Mouse (Mus musculus): ENCODE measurements at regions not wholly inside any gene's neighbourhood (a gene's known extent, or its start where the extent isn't known, plus 50 kb on each side); places are given as distances from the start of the nearest gene placed in this dataset.

DNA sequence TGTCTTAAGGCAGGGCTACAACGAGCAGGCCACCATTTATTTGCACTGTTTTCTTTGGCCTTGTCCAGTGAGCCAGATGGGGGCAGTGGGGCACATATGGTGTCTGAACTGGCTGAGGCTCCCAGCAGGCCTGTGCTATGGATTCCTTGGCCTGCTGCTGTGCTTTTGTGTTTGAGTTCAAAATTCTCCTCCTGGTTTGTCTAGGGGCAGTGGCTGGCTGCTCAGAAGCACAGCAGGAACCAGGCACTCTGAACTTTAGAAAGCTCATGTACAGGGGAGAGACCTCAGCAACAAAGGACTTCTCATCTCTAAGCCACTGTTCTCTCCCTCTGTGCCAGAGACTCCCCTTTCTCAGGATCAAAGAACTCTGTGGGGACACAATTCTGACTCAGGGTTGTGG, 370.9 kb downstream of the Bckdhb start:
- no peaks in the 10 kb centered on the region for H3K36me3 ChIP-seq
- ATAC-seq (ENCODE audit: insufficient number of reproducible peaks, low FRiP score, low TSS enrichment, low read depth): no peak
- H3K9ac ChIP-seq: no peak overlapping the region
- H3K4me2 ChIP-seq (replicated peaks): no peak overlapping the region
- H3K27me3 ChIP-seq: no peaks in the 10 kb centered on the region
- no peaks in the 10 kb centered on the region for H3K4me1 ChIP-seq
- H3K9me3 ChIP-seq (replicated peaks): no peaks in the 10 kb centered on the region
- no peak overlapping the region for H3K27ac ChIP-seq (replicated peaks)
- H3K4me3 ChIP-seq (replicated peaks): no peak overlapping the region
- 38% methylated on average over 1 of the region's 1 CpGs for WGBS

GRCm38 (mm10) chr9:84296456-84296855, 371.5 kb downstream of the Bckdhb start:
- Histone ChIP-seq H3K4me2 (replicated peaks) (no peak overlapping the region), H3K4me3 (replicated peaks) (no peak overlapping the region), H3K27ac (replicated peaks) (no peak overlapping the region), H3K4me1 (no peaks in the 10 kb centered on the region), H3K27me3 (no peaks in the 10 kb centered on the region), H3K36me3 (no peaks in the 10 kb centered on the region), H3K9me3 (replicated peaks) (no peaks in the 10 kb centered on the region), H3K9ac (no peak overlapping the region)
- WGBS: 81% methylated on average over 3 of the region's 3 CpGs
- ATAC-seq (ENCODE audit: insufficient number of reproducible peaks, low FRiP score, low TSS enrichment, low read depth): no peak

DNA sequence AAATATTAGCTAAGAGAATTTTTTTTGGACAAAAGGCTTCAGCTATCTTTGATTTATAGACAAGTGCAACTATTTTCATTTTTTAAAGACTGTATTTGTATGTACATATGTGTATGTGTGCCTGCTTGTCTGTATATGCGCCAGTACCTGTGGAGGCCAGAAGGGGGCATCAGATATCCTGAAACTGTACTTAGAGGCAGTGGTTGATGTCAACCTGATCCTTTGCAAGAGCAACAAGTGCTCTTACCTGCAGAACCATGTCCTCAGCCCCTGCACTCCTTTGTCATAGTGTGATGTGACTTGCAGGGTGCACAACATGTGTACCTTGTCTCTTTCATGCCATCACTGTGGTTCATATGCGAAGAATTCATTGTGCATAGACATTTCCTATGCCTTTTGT, 379.5 kb downstream of the Bckdhb start:
- Histone ChIP-seq H3K4me1 (no peaks in the 10 kb centered on the region), H3K4me3 (replicated peaks) (no peak overlapping the region), H3K27me3 (no peaks in the 10 kb centered on the region), H3K9me3 (replicated peaks) (no peaks in the 10 kb centered on the region), H3K36me3 (no peaks in the 10 kb centered on the region), H3K9ac (no peak overlapping the region), H3K4me2 (replicated peaks) (no peak overlapping the region), H3K27ac (replicated peaks) (no peak overlapping the region)
- no peak for ATAC-seq (ENCODE audit: insufficient number of reproducible peaks, low FRiP score, low TSS enrichment, low read depth)
- WGBS: 91% methylated on average over 2 of the region's 2 CpGs

DNA sequence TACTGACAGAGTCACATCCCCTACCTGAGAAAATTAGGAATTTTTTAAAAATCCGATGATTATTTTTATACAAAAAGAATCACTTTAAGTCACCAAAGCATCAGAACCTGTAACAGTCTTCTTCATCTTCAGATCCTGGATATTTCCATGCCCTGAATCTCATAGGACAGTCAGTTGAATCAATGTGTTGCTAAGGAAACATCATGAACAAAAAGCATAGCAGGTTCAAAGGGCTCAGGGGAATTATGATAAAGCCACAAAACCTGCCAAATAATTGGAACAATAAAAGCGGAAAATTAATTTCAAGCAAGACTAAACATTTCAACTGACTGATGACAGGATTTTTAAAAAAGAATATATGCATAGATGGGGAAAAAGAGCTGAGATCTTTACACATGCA, 393.9 kb downstream of the Bckdhb start:
- no peak overlapping the region for H3K4me3 ChIP-seq (replicated peaks)
- H3K9me3 ChIP-seq (replicated peaks): no peaks in the 10 kb centered on the region
- no peak for ATAC-seq (ENCODE audit: insufficient number of reproducible peaks, low FRiP score, low TSS enrichment, low read depth)
- WGBS: 76% methylated on average over 2 of the region's 2 CpGs
- H3K36me3 ChIP-seq: no peaks in the 10 kb centered on the region
- no peak overlapping the region for H3K9ac ChIP-seq
- no peak overlapping the region for H3K4me2 ChIP-seq (replicated peaks)
- no peaks in the 10 kb centered on the region for H3K4me1 ChIP-seq
- no peaks in the 10 kb centered on the region for H3K27me3 ChIP-seq
- H3K27ac ChIP-seq (replicated peaks): no peak overlapping the region

DNA sequence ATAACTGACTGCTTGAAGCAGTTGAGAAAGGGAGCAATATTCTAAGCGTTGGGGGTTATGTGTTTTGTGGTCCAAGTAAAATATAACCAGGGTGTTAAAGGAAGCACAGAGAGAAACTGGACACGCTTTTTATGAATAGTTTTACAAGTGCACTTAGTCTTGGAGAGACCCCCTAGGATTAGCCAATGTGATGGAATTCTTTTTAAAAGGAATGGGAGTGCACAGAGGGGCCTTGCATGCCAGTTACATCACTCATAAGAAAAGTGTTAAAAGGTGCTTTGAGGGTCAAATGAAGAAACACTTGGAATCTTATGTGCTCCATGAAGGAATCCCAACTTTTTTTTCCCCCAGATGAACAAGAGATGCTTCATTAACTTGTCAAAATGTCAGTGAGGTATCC, 394.4 kb downstream of the Bckdhb start:
- 73% methylated on average over 2 of the region's 2 CpGs for WGBS
- Histone ChIP-seq H3K36me3 (no peaks in the 10 kb centered on the region), H3K4me3 (replicated peaks) (no peak overlapping the region), H3K9me3 (replicated peaks) (no peaks in the 10 kb centered on the region), H3K9ac (no peak overlapping the region), H3K27me3 (no peaks in the 10 kb centered on the region), H3K27ac (replicated peaks) (no peak overlapping the region), H3K4me2 (replicated peaks) (no peak overlapping the region), H3K4me1 (no peaks in the 10 kb centered on the region)
- ATAC-seq (ENCODE audit: insufficient number of reproducible peaks, low FRiP score, low TSS enrichment, low read depth): no peak

DNA sequence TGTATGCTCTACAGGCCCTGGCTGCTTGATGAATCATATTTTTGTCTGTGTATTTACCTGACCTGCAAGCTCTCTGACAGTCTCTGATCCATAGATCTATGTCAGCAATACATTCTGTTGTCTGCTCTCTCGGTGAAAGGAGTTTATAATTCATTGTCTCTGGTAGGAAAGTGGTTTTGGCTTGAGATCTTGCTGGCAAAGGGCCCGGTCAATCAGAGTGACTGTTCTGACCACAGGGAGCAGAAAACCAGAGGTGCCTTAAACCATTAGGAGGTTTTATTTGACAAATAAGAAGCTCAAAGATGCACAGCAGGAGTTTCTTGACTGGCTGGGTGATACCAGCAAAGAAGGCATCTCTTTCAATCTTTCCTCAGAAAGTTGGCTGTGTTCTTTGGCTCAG, 398.2 kb downstream of the Bckdhb start:
- H3K4me1 ChIP-seq: no peaks in the 10 kb centered on the region
- no peaks in the 10 kb centered on the region for H3K36me3 ChIP-seq
- no peak overlapping the region for H3K9ac ChIP-seq
- H3K27ac ChIP-seq (replicated peaks): no peak overlapping the region
- H3K27me3 ChIP-seq: no peaks in the 10 kb centered on the region
- no peaks in the 10 kb centered on the region for H3K9me3 ChIP-seq (replicated peaks)
- ATAC-seq (ENCODE audit: insufficient number of reproducible peaks, low FRiP score, low TSS enrichment, low read depth): no peak
- no peak overlapping the region for H3K4me2 ChIP-seq (replicated peaks)
- H3K4me3 ChIP-seq (replicated peaks): no peak overlapping the region
- 64% methylated on average over 2 of the region's 2 CpGs for WGBS

DNA sequence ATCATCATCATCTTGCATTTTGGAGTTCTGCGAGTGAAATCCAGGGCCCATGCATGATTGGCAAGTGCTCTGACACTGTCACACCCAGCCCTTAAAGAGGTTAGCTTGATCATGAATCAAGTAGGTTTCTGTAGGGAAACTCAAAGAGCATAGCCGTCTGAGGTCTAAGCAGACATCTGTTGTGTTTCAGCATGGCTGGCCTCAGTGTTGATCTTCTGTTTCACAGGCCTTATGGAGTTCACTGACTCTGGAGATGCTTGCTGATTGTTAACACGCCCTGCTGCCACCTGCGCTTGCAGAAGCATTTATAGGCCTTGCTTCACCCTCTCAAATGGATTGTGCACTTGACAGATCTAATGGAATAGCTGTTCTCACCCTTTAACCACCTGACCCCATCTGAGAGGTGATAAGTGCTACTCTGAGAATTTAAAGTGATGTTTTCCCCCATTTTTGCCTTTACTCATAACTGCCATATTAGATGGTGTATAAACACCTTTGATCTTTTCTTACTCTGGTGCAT, 406.2 kb downstream of the Bckdhb start:
- ATAC-seq (ENCODE audit: insufficient number of reproducible peaks, low FRiP score, low TSS enrichment, low read depth): no peak
- no peak overlapping the region for H3K27ac ChIP-seq (replicated peaks)
- no peak overlapping the region for H3K9ac ChIP-seq
- no peaks in the 10 kb centered on the region for H3K27me3 ChIP-seq
- H3K4me1 ChIP-seq: no peaks in the 10 kb centered on the region
- no peaks in the 10 kb centered on the region for H3K9me3 ChIP-seq (replicated peaks)
- no peaks in the 10 kb centered on the region for H3K36me3 ChIP-seq
- WGBS: 68% methylated on average over 4 of the region's 4 CpGs
- H3K4me2 ChIP-seq (replicated peaks): no peak overlapping the region
- no peak overlapping the region for H3K4me3 ChIP-seq (replicated peaks)

GRCm38 (mm10) chr9:84343435-84344095, 418.6 kb downstream of the Bckdhb start:
- Histone ChIP-seq H3K4me3 (replicated peaks) (no peak overlapping the region), H3K4me2 (replicated peaks) (no peak overlapping the region), H3K27me3 (no peaks in the 10 kb centered on the region), H3K9me3 (replicated peaks) (no peaks in the 10 kb centered on the region), H3K4me1 (no peaks in the 10 kb centered on the region), H3K36me3 (no peaks in the 10 kb centered on the region), H3K27ac (replicated peaks) (no peak overlapping the region), H3K9ac (no peak overlapping the region)
- no peak for ATAC-seq (ENCODE audit: insufficient number of reproducible peaks, low FRiP score, low TSS enrichment, low read depth)
- 17% methylated on average over 7 of the region's 7 CpGs for WGBS

- Histone ChIP-seq H3K9ac (no peak overlapping the region), H3K4me2 (replicated peaks) (no peak overlapping the region), H3K9me3 (replicated peaks) (no peaks in the 10 kb centered on the region), H3K36me3 (no peaks in the 10 kb centered on the region), H3K4me3 (replicated peaks) (no peak overlapping the region), H3K4me1 (no peaks in the 10 kb centered on the region), H3K27ac (replicated peaks) (no peak overlapping the region), H3K27me3 (no peaks in the 10 kb centered on the region)
- ATAC-seq (ENCODE audit: insufficient number of reproducible peaks, low FRiP score, low TSS enrichment, low read depth): no peak
- 41% methylated on average over 2 of the region's 2 CpGs for WGBS
Measured at GRCm38 (mm10) chr9:84350223-84350622, 425.3 kb downstream of the Bckdhb start.

DNA sequence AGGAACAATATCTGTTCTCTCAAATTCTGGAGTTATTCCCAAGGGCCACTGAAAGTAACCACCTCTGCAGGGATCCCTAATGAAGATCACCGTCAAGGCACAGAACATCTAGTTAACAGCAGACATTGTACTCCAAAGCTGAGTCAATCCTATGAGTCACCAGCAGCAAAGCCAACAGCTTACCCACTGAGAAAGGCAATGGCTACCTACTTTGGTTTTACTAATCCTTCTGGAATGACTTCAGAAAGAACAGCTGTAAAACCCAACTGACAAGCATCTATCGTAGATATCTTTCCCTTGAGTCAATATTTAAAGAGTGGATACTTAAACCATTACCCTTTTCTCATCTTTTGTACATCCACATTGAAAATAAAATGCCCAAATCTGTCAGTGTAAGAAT, 429.5 kb downstream of the Bckdhb start:
- no peaks in the 10 kb centered on the region for H3K27me3 ChIP-seq

DNA sequence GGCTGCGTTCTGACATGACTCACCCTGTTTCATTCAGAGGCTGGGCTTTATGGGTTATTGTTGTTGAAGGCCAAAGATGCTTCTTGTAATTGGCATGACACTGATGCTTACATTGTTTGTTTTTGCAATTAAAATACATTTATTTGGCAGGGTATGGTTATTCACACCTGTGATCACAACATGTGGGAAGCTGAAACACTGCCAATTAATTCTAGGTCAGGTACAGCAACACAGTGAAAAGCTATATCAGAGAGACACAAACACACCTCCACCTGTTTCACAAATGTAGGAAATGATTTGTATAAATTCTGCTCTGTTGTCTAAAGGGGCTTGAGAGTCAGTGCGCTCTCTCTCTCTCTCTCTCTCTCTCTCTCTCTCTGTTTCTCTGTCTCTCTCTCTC, 431.2 kb downstream of the Bckdhb start:
- H3K27me3 ChIP-seq: no peaks in the 10 kb centered on the region
- H3K36me3 ChIP-seq: no peaks in the 10 kb centered on the region
- no peak for ATAC-seq (ENCODE audit: insufficient number of reproducible peaks, low FRiP score, low TSS enrichment, low read depth)
- no peak overlapping the region for H3K27ac ChIP-seq (replicated peaks)
- no peak overlapping the region for H3K9ac ChIP-seq
- H3K4me2 ChIP-seq (replicated peaks): no peak overlapping the region
- H3K4me1 ChIP-seq: no peaks in the 10 kb centered on the region
- H3K4me3 ChIP-seq (replicated peaks): no peak overlapping the region
- 85% methylated on average over 2 of the region's 2 CpGs for WGBS
- no peaks in the 10 kb centered on the region for H3K9me3 ChIP-seq (replicated peaks)

More for the DNA sequence above, 429.5 kb downstream of the Bckdhb start:
- H3K4me1 ChIP-seq: no peaks in the 10 kb centered on the region
- H3K4me3 ChIP-seq (replicated peaks): no peak overlapping the region
- H3K4me2 ChIP-seq (replicated peaks): no peak overlapping the region
- ATAC-seq (ENCODE audit: insufficient number of reproducible peaks, low FRiP score, low TSS enrichment, low read depth): no peak
- no peaks in the 10 kb centered on the region for H3K36me3 ChIP-seq
- no peak overlapping the region for H3K9ac ChIP-seq
- no peak overlapping the region for H3K27ac ChIP-seq (replicated peaks)
- no peaks in the 10 kb centered on the region for H3K9me3 ChIP-seq (replicated peaks)
- WGBS: 68% methylated on average over 2 of the region's 2 CpGs

GRCm38 (mm10) chr9:84359879-84360278, 434.9 kb downstream of the Bckdhb start:
- Histone ChIP-seq H3K27ac (replicated peaks) (no peak overlapping the region), H3K9ac (no peak overlapping the region), H3K27me3 (no peaks in the 10 kb centered on the region), H3K4me1 (no peaks in the 10 kb centered on the region), H3K36me3 (no peaks in the 10 kb centered on the region), H3K4me2 (replicated peaks) (no peak overlapping the region), H3K4me3 (replicated peaks) (no peak overlapping the region), H3K9me3 (replicated peaks) (no peaks in the 10 kb centered on the region)
- ATAC-seq (ENCODE audit: insufficient number of reproducible peaks, low FRiP score, low TSS enrichment, low read depth): no peak
- 49% methylated on average over 3 of the region's 3 CpGs for WGBS
